Comparison of ENCODE assay signal across 9 mouse cellular contexts in the genomic region with DNA sequence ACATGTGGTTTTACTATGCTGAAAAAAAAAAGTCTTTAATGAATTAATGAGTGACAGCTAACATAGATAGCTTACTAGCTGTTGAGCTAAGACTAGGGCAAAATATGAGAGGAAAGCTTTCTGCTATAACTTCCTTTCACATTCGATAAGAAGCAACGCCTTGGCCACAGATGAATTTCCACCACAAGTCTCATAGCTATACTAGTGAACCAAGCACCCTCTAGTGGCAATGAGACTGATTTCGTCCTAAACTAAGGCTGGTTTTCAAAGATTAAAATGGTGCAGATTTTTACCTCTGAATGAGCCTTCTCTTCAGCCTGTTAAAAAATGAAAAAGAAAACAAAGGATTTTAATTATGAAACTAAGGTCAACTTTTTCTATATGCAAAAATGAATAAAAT.
DNase-seq lines count a peak whose midpoint lies in the region; ATAC-seq and TF ChIP-seq lines count a peak whose summit lies in the region.
"Had no signal": no experiment of that assay in that cellular context is flagged by ENCODE, and none has a peak within 500 bp of the region (broad histone marks: within the 10 kb centered on the region; RNA-seq: fewer than 3 reads in every experiment).

No protein-coding gene starts in this region.

- 0 out of 2 replicates have a peak, but pooled peaks cover 4% of the 10 kb centered on the region for H3K9me3 ChIP-seq in kidney, embryonic 14.5 days (ENCODE audit: control insufficient read depth, low read length)
- no peaks in the 10 kb centered on the region for H3K9me3 ChIP-seq in E14TG2a.4 (ENCODE audit: low read length)
- H3K9me3 ChIP-seq in forebrain, embryonic 16.5 days (ENCODE audit: control insufficient read depth, low read length): peaks cover 7% of the 10 kb centered on the region
- H3K9me3 ChIP-seq: megakaryocyte, embryonic 14.5 days had no signal

- no peak overlapping the region for H3K27ac ChIP-seq in kidney, embryonic 14.5 days (ENCODE audit: low read depth, low read length)
- no peak overlapping the region for H3K27ac ChIP-seq in forebrain, embryonic 16.5 days (ENCODE audit: low read length)

- H3K4me2 ChIP-seq in kidney, embryonic 14.5 days (replicated peaks; ENCODE audit: low read depth, low read length): no peak overlapping the region
- no peak overlapping the region for H3K4me2 ChIP-seq in forebrain, embryonic 16.5 days (ENCODE audit: low read length)

- H3K9ac ChIP-seq in kidney, embryonic 14.5 days (ENCODE audit: low read depth, low read length): no peak overlapping the region
- no peak overlapping the region for H3K9ac ChIP-seq in forebrain, embryonic 16.5 days (replicated peaks; ENCODE audit: low read depth, low read length)

- H3K4me3 ChIP-seq in kidney, embryonic 14.5 days (ENCODE audit: low read length): no peak overlapping the region
- no peak overlapping the region for H3K4me3 ChIP-seq in E14TG2a.4 (replicated peaks; ENCODE audit: low read length)
- H3K4me3 ChIP-seq in forebrain, embryonic 16.5 days (replicated peaks; ENCODE audit: low read length): no peak overlapping the region
- H3K4me3 ChIP-seq: megakaryocyte, embryonic 14.5 days had no signal

- H3K27me3 ChIP-seq in kidney, embryonic 14.5 days (ENCODE audit: control insufficient read depth, insufficient read depth, low read length): no peaks in the 10 kb centered on the region
- H3K27me3 ChIP-seq in E14TG2a.4 (ENCODE audit: insufficient read depth, low read length): no peaks in the 10 kb centered on the region
- H3K27me3 ChIP-seq in forebrain, embryonic 16.5 days (replicated peaks; ENCODE audit: control insufficient read depth, insufficient read depth, low read length): no peaks in the 10 kb centered on the region
- H3K27me3 ChIP-seq: megakaryocyte, embryonic 14.5 days had no signal

- DNase-seq in kidney, adult 9 months: peak; percentile 10
- peak; percentile 40 for DNase-seq in adipocyte (ENCODE audit: low spot score)
- DNase-seq in frontal cortex, postnatal 25 days (ENCODE audit: low spot score in 2 of 2): no peak
- no peak for DNase-seq in frontal cortex, postnatal 10 days (ENCODE audit: low spot score in 2 of 2)
- DNase-seq: heart, adult 18-20 months had no signal

- no peaks in the 10 kb centered on the region for H3K36me3 ChIP-seq in kidney, embryonic 14.5 days (ENCODE audit: control insufficient read depth, insufficient read depth, low read length)
- H3K36me3 ChIP-seq in E14TG2a.4 (ENCODE audit: insufficient read depth, low read length): no peaks in the 10 kb centered on the region
- H3K36me3 ChIP-seq in forebrain, embryonic 16.5 days (ENCODE audit: control insufficient read depth, insufficient read depth): peaks cover 13% of the 10 kb centered on the region

- WGBS in kidney, embryonic 14.5 days: 53% methylated on average over 3 of the region's 3 CpGs
- WGBS in forebrain, embryonic 16.5 days: 43% methylated on average over 3 of the region's 3 CpGs

- ATAC-seq in kidney, embryonic 14.5 days (ENCODE audit: low FRiP score, low TSS enrichment): no peak
- ATAC-seq in forebrain, embryonic 16.5 days: peak; percentile 50; the same call in 1 of the 2 replicates

- TF ChIP-seq CTCF in E14TG2a.4 (conservative IDR thresholded peaks at IDR 0.05; ENCODE audit: low read length): peak; percentile 32; the same call in 1 of the 2 replicates

- no peaks in the 10 kb centered on the region for H3K4me1 ChIP-seq in kidney, embryonic 14.5 days (ENCODE audit: control insufficient read depth, insufficient read depth, low read length)
- H3K4me1 ChIP-seq in E14TG2a.4 (replicated peaks; ENCODE audit: low read depth, low read length): no peaks in the 10 kb centered on the region
- H3K4me1 ChIP-seq in forebrain, embryonic 16.5 days (replicated peaks; ENCODE audit: control insufficient read depth, insufficient read depth, low read length): no peaks in the 10 kb centered on the region
- H3K4me1 ChIP-seq: megakaryocyte, embryonic 14.5 days had no signal

Comparison
In these comparisons a context has a peak if more than half of its experiments do, and no peak if none do; other contexts are left out.
1. DNase-seq: peak in kidney, adult 9 months (single experiment) and adipocyte (single experiment); none in frontal cortex, postnatal 25 days (0 of 2) and frontal cortex, postnatal 10 days (0 of 2).